Mouse (Mus musculus) ZHBTc4 (cell line): ENCODE measurements around the gene Dusp11.

Source experiments
- DNase-seq: peaks from one replicate; pipeline ENCODE4 v3.0.0-alpha.2; 2011; ENCODE audit warnings: low read depth, low spot score

Dusp11 gene

GRCm38 (mm10) chr6:85895061-85895648, 66.3 kb downstream of the Dusp11 start:
- DNase-seq, result peak; percentile 78
